Mouse (Mus musculus) retina, postnatal 1 day (tissue): Measurements from ENCODE around the gene Exoc4.

Experiments
- DNase-seq: peaks from one replicate; pipeline ENCODE4 v3.0.0-alpha.2; 2012

The Exoc4 gene

DNA sequence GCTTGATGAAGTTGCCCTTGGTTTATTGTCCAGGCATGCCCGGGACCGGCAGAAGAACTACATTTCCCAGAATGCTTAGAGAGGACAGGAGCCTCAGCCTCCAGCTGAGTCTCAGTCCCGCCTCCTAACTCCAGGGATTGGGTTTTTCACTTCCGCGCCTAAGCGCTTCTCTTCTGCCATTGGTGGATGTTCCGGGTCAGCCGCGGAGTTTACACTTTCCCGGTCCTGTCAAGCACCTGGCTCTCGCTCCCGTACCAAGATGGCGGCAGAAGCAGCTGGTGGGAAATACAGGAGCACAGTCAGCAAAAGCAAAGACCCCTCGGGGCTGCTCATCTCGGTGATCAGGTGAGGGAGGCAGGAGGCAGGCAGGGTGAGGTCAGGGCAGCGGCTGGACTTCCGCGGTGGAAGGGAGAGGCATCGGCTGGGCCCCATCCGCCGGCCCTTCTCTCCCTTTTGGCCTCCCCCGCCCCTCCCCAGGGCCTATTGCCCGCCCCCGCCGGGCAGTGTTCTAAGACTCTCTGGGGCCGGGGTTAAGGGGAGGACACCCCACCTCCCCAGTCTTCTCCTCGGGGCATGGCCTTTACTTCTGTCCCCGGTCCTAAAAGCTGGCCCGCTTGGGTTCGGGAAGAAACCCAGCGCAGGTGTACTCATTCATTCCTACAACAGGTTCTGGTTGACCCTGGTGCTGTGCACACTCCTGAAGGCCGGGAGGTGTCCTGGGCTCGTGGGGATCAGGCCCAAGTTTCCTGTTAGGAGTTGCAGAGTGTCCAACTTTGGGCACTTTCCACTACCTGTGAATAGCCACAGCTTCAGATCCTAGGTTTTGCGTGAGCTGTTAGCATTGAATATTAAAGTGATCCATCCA is at the start of gene Exoc4:
Gene Exoc4 (plus strand): TSS at position 192 of the 865 bp plus-strand sequence.
- peak; percentile 99 for DNase-seq

DNA sequence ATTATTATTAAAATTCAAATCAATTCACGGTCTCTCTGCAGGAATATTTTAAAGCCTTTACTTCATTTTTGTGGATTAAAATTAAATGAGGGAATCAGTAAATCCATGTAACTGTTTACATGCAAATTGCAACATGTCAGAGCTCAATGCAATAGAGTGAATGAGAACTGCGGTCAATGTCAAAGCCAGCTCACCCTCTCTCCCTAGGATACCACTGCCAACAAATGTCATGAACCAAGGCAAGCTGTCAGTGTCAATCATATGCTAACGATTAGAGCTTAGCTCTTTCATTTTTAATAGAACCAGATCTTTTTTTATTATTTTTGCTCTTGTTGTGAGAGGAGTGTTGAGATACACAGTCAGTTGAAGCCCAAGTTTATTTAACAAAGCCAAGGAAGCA is 30.1 kb upstream of the Exoc4 start:
- no peak for DNase-seq

DNA sequence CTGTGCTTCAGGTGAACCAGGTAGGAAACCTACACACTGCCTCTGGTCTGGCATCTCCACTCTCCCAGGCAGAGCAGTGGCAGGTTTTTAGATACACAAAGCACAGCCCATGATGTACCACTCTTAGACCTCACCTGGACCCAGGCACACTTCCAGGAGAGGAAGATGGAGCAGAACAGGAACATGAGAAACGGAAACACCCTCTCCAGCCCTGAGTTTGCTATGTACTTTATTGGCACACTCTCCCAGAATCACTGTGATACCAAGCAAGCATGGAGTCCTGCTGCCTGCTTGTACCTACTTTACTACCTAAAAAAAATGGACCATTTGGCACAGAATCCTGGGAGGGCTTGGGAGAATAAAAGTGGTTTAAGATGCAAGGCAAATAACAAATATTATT is 22.2 kb upstream of the Exoc4 start:
- DNase-seq, result no peak

DNA sequence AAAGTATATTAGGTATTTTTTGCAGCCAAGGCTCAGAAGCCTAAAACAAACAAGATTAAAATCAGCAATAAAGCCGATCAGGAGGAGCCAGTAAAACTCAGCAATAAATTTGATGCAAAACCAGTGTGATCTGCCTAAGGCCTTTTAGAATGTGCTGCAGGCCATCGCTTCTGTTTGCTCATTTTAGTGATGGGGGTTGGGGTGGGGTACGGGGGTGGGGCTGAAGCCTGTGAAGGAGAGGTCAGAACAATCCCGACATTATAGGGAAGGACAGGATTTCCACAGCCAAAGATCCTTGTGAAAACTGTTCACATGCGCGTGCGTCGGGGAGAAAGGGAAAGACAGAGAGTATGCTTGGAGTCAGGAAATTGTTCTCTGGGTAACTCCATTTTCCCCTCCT is 21.5 kb upstream of the Exoc4 start:
- no peak for DNase-seq

DNA sequence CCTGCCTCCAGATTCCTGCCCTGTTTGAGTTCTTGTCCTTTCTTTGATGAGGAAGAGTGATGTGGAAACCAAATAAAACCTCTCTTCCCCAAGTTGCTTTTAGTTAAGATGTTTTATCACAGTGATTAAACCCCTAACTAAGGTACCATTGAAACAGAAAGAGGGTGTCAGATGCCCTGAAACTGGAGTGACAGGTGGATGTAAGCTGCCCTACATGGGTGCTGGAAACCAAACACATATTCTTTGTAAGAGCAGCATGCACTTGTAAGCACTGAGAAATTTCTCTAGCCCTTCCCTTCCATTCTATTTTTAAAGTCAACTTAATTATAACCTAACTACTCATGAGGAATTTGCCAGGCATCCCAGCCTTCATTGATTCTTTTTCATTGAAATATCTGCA is 7.6 kb upstream of the Exoc4 start:
- no peak for DNase-seq

DNA sequence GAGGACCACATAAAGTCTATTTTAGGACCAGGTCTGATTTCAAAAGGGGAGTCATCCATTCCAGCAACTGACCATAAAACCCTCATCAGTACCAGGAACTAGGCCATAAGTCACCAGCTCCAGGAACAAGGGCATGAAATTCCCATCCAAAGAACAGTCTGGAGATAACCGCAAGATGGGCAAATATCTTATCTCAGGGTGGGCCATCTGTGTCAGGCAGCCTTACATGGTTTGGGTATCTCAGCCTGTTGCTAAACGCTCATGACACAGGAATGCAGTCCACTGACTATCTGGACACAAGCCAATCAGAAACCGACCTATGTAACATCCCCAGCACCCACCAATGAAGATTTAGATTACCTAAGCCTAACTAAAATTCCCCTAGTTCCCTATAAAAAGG is 4.3 kb upstream of the Exoc4 start:
- no peak for DNase-seq

DNA sequence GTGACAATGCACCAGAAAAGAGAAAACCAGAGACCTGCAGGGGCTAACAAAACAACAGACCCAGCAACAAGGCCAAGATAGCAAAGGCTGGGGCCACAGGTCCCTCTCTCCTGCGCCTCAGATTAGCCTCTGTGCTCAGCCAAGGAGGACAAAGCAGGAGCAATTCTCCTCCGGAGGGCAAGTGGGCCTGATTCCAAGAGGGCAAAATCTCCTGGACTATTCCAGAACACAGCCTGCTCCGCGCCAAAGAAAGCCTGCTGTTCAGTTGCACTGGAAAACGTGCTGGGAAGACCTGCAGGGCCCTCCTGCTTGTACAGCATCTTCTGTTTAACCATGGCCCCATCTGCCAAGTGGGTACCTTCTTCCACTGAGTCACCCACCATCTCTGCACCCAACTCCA is 1.7 kb upstream of the Exoc4 start:
- DNase-seq, result no peak

DNA sequence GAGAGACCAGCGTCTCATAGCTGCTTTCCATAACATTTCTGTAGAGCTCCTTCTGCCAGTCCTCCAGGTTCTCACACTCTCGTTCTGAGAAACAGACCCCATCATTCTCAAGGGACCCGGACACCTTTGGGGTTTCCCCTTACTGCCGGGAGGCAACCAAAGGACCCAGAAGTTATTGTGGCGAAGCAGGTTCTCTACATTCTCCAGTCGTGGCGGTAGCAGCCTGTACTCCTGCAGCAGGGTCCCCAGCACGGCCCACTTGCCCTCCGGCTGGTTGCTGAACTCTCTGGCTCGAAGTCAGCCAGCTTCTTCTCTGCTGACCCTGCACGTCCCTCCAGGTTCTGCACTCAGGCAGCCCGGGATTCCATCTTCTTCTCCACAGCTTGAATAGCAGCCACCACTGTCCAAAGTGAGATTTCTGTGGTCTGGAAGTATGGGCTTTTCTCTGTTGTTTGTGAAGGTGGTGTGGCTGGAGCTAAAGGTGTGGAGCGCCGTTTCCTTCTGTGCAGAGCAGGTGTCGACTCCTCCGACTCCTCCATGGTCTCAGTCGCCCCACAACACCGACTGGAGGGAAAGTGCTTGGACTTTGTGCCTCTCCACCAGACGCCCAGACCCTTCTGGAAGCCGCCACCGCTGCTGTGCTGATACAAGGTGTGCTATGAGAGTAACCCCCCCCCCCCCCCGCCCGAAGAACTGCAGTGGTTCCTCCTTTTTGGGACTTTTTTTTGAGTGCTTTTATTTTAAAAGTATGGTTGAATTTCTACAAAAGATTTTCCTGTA is 1.1 kb upstream of the Exoc4 start:
- DNase-seq, result no peak

DNA sequence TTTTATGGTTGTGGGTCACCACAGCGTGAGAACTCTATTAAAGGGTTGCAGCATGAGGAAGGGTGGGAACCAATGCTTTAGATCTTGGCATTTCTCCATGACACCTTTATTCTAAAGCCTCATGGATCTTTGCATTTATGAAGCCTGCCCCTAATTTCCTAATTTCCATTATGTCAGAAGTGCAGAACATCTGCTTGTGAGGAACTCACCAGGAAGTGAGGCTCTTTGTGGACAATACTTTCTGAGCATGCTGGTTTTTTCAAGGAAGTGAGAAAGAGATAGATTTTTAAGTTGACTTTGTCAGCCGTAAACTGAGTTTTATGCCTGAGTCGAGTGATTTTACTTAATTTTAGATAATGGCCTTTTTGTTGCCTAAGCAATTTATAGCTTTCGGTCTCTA is 7.8 kb downstream of the Exoc4 start:
- DNase-seq, result peak; percentile 31

DNA sequence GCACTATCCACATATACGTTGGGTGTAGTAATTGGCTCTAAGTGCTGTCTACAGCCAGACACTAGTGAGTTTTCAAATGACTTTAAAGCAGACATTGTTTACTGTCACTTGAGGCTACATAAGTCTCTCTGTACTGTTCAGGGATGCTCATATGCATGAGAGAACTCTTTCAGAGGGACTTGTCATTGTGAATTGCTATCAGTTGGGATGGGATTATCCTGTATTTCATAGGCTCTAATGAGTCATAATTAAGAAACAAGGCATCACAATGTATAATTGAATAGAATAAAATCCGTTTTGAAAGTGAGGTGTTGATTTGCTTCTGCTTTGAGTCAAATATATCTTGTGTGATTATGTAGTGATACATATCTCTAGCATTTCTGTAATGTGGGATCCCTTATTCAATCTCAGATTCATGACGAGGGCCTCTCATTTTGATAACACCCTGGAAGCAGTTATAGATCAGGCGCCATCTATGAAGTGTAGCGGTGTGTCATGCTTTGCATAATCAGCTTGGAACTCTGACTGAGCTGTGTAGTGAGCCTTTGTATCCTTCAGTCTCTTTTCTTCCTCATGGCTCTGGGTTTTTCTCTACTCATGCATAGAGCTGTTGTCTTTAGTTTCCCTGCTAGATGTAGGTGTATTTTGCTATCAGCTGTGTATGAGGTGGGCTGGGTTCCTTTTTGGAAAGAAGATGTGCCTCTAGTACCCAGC is 8.3 kb downstream of the Exoc4 start:
- peak; percentile 79 for DNase-seq

DNA sequence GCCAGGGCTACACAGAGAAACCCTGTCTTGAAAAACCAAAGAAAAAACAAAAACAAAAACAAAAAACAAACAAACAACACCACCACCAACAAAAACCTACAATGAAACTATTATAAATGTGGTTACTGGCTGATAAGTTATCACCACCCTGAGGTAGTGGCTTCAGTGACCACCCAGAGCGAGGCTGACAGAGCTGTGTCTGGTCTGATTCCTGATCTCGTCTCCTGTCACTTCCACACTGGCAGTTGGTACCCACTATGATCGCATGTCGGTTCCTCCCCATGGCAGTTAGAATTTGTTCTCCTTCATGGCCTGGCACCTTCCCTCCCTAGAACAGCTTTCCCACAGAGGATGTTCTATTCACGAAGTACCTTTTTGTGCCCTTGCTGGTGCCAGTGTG is 11.0 kb downstream of the Exoc4 start:
- no peak for DNase-seq

DNA sequence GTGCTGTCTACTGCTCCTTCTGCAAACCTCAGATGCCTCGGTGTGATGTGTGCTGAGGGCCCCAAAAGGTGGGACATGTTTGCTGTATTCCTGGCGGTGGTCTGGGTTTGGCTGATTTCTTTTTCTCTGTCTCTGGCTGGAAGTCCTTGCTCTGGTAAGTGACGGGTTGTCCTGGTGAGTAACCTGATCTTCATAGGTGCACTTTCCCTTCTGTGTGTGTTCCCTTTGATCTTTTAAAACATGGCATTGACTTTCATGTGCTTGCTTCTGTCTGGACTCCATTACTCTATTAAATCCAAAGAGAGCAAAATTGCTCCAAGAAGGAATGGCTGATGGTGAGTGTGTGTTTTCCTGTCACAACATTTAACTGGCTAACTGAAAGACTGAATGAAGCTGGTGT is 12.7 kb downstream of the Exoc4 start:
- no peak for DNase-seq

DNA sequence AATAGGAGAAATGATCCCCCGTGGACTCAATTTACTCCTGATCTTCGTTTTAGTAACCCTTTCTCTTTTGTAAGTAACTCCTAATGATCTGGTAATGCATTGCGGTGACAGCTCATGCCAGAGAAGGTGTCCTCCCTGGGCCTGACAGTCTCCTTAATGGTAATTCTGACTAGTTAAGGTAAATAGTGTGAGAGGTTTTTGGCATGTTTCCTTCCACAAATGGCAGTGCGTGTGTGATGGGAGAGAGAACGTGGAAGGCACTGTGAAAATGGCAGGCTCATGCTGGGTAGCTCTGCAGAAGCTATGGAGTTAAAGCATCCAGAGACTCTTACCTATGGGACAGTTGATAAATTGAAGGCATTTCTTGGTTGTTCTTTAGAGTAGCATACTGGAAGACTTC is 15.1 kb downstream of the Exoc4 start:
- DNase-seq, result no peak

DNA sequence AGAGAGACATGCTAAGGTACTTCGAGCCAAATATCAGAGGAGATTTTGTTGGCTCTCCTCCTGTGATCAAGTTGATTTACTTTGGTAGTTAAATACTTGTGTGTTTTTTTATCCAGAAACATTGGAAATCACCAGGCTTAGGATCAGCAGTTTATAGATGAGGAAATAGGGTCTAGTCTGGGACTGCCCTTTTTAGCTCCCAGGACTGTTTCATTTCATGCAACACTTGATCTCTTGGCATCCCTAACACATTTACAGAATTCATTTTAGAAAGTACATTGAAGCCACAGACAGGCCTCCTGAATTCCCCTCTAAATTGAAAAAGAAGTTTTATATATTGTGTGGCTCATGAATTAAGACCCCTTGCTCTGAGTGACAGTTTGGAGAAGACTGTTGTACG is 15.5 kb downstream of the Exoc4 start:
- no peak for DNase-seq

DNA sequence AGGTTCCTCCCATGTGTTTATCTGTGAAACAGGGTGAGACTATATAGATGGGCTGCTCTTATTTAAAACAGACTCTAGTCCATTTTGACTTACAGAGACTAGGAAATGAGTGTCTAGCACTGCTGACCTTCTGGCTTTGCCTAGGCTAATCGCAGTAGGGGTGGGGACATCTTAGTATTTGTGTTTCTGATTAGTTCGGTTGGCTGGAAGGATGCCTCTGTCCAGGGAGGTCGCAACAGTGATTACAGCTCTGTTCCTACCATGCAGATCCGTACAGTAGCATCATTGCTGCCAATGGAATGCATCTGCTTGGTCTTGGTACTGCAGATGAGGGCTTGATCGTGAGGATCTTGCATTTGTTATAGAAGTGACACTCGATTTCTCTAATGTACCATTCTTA is 18.7 kb downstream of the Exoc4 start:
- no peak for DNase-seq

DNA sequence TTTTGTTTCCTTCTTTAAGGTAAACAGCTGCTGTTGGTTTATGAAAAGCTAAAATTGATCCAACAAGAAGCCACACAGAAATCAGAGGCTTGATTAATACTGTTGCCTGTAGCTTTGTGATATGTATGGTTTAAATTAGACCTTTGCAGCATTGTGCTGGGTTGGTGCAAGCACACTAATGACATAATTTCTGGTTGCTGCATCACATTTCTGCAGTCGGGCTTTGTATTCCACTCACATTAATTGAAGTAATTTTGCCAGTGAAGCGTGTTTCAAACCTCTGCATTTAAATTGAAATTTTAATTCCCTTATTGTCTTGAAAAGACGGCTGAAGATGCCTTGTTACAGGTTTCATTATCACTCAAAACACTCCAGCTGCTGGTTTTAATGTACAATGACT is 34.6 kb downstream of the Exoc4 start:
- DNase-seq, result peak; percentile 73

DNA sequence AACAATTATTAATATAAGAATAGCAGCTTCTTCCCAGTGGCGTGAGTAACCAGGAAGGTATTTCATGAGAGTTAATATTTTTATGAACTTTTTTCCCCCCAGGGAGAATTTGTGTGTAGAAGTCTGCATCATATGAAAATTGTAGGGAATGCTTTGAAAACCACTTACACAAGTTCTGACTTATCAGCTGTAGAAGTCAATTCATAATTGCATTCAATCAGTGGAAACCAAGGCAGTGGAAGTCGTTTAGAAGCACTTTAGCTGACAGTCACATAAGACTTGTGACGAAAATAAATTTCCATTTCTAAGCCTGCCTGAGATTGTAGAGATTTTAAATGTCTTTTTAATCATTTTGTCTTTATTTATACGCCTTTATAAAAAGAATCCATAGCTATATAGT is 35.1 kb downstream of the Exoc4 start:
- DNase-seq, result no peak

DNA sequence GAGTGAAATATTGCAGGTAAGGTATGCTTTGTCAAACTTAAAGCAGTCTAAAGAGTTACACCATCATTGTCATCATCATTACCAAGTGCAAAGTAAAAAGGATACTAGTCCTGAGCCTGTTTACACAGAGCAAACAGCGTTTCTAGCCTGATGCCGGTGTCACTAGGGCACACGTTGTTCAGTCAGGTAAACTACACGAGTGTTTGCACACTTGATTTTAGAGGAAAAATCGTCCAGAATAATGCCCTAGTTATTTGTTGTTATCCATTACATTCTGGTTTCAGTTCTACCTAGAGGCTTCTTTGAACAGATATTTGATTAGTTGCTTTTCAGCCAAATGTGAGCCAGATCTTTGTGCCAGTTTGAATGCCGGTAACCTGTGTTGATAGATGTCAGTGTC is 37.5 kb downstream of the Exoc4 start:
- no peak for DNase-seq

DNA sequence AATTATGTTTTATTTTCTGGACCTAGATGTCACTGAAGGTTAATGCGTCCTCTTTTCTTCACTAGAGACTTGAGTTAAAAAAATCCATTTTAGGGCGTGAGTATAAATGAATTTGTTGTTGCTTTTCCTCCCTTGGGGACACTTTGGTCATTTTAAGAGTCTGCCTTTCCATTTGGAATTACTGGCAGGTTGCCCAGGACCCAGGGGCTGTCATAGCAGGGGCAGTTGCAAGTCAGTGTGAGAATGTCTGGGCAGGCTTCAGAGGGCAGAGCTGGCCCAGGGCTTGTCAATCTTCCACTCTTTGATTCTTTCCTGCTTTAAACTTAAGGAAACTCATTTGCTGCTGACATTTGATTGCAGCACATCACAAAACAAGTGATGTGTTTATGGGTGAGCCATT is 45.7 kb downstream of the Exoc4 start:
- DNase-seq, result peak; percentile 27

DNA sequence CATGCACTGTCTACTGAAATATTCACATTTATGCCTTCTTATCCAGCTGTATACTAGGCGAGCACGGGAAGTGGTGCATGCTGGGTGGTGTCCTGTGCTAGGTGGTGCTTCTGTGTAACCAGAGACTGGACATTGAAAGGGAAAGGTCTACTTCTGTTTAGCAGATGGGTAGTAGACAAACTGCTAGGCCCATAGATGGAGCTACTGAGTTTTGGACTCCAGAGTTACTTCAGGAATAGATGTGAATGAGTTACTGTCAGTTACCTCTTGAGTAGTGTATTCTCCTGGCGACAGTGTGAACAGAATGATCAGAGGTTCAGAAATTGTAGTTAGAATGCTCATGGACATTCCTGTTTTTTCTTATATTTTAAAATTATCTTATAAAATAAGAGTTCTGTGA is 48.7 kb downstream of the Exoc4 start:
- DNase-seq, result no peak

DNA sequence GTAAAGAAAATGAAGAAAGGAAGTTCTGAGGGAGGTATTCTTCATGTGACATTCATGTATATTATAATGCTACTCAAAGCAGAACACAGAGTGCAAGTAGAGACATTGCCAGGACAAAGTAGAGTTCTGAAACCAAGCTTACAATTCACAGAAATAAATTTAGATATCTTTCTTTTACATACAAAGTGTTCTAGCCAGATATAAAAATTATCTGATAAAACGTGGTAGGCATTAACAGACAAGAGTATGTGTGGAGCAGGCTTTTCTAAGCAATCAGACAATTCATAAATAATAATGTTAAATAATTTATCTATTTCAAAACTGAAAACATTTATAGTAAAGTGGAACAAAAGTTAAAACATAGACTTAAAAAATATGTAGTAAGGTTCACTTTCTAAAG is 49.9 kb downstream of the Exoc4 start:
- no peak for DNase-seq

DNA sequence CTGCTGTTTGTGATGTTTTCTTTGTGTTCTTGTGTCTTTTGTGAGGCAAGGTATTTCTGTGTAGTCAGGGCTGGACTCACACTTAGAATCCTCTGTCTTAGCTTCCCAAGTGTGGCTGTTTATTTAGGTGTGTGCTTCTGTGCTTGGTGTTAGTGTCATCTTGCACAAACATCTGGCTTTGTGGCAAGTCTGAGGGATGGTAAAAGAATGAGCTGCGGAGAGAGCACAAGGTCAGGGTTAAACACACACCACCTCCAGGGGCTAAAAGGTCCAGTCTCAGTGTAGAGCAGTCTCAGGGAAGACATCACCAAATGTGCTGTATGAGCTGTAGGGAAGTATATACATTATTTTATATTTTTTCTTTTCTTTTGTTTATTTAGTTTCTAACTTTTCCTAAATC is 57.1 kb downstream of the Exoc4 start:
- no peak for DNase-seq

DNA sequence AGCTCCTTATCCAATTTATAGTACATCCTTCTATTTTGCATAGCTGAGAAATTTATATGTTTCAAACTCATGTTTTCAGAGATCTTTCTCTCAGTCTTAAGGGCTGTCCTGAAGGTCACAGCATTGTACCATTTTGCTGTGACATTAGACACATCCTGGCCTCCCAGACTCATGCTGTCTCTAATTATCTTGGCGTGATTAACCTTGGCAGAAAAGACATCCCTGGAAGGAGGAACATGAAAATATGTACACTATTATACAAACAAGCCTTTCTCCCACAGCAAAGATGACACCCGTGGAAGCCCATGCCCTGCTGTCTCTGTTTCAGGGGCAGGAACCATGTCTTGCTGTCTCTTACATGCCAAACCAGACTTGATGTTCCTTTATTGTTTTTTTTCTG is 59.8 kb downstream of the Exoc4 start:
- no peak for DNase-seq

DNA sequence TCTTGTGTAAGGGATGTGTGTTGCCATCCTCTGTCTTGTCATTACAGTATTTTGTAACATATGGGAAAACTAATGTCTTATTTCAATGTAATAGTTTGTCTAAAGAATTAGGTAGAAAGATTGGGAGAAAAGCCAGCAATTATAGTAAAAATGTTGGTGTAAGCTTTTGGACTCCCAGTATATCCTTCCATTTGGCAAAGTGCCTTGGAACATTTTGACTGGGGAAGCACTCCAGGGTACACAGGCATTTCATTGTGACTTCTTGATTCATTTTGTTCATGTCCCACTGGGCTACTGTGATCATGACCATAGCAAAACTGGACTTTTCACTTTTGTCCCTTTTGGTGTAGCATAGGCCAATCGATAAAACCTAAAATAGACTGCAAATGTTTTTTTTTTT is 61.6 kb downstream of the Exoc4 start:
- no peak for DNase-seq
